Mouse (Mus musculus) lung, embryonic 16.5 days (tissue): Measurements from ENCODE around the gene Stambp. TPM values are rescaled to one million over a fixed set of nuclear protein-coding genes. Genes with fewer than 3 reads are reported as not detected.
A peak's percentile ranks its signal among the peaks of the same experiment; 100 is the strongest.

Source experiments
- ATAC-seq: fragments of 200-750 bp; cut with Nextera tagmentation; 2 replicates; pipeline ENCODE4 v1.8.0; 2017; ENCODE audit warnings: low read depth, mild to moderate bottlenecking, moderate library complexity
- H3K27ac ChIP-seq: fragments of 300-500 bp; sonication (generic); 2 replicates; pipeline ENCODE4 v1.5.1; 2014; ENCODE audit warnings: mild to moderate bottlenecking, control low read depth, low read length
- H3K27me3 ChIP-seq: fragments of 300-500 bp; sonication (generic); 2 replicates; pipeline ENCODE4 v1.6.1; 2014; ENCODE audit warnings: low read depth, low read length, mixed read lengths; ENCODE audit not compliant: control insufficient read depth, insufficient read depth
- H3K36me3 ChIP-seq: fragments of 300-500 bp; sonication (generic); 2 replicates; pipeline ENCODE4 v1.6.1; 2014; ENCODE audit warnings: low read length; ENCODE audit not compliant: control insufficient read depth, insufficient read depth
- H3K4me1 ChIP-seq: fragments of 300-500 bp; sonication (generic); replicated peaks from 2 replicates; pipeline ENCODE4 v1.6.1; 2014; ENCODE audit warnings: low read length, mixed read lengths; ENCODE audit not compliant: control insufficient read depth, insufficient read depth
- H3K4me2 ChIP-seq: fragments of 300-500 bp; sonication (generic); 2 replicates; pipeline ENCODE4 v1.6.1; 2014; ENCODE audit warnings: low read depth, low read length, control low read depth
- H3K4me3 ChIP-seq: fragments of 300-500 bp; sonication (generic); 2 replicates; pipeline ENCODE4 v1.5.1; 2014; ENCODE audit warnings: mild to moderate bottlenecking, low read length, control low read depth
- H3K9ac ChIP-seq: fragments of 300-500 bp; sonication (generic); 2 replicates; pipeline ENCODE4 v1.6.1; 2014; ENCODE audit warnings: low read length, control low read depth
- H3K9me3 ChIP-seq: fragments of 300-500 bp; sonication (generic); 2 replicates; pipeline ENCODE4 v1.6.1; 2016; ENCODE audit warnings: low read length; ENCODE audit not compliant: control insufficient read depth
- WGBS: fragments of 180-500 bp; shearing (Covaris S2); extraction: QIAGEN DNeasy Blood & Tissue Kit; methylation state at CpG from one replicate; pipeline ENCODE4 v1.1.7; 2014; 5-methylcytosine and 5-hydroxymethylcytosine counted together
- polyA plus RNA-seq: library from polyadenylated mRNA; unstranded; fragments of >200 nt; fragmentation: Nextera tagmentation; extraction: Ambion mirVana; gene quantifications from 2 replicates; pipeline ENCODE4 v1.2.1, GENCODE M21; 2015

Gene Stambp
- polyA plus RNA-seq, 1 experiment from 2014 or later = 25.8 TPM

- no peak for ATAC-seq
- Histone ChIP-seq H3K27ac (no peak overlapping the region), H3K9me3 (no peaks in the 10 kb centered on the region), H3K4me3 (no peak overlapping the region), H3K4me1 (peaks cover 20% of the 10 kb centered on the region), H3K4me2 (no peak overlapping the region), H3K27me3 (no peaks in the 10 kb centered on the region), H3K9ac (no peak overlapping the region), H3K36me3 (peaks cover 4% of the 10 kb centered on the region; the same call in 1 of the 2 replicates)
- WGBS = 61% methylated on average over 3 of the region's 3 CpGs
These were observed 72.1 kb downstream of the Stambp start for GRCm38 (mm10) chr6:83500462-83500861.

GRCm38 (mm10) chr6:83499078-83499477 lies 73.5 kb downstream of the Stambp start:
- H3K4me1 ChIP-seq = peaks cover 20% of the 10 kb centered on the region
- WGBS = 88% methylated on average over 10 of the region's 10 CpGs
- ATAC-seq = no peak
- no peaks in the 10 kb centered on the region for H3K27me3 ChIP-seq
- H3K9ac ChIP-seq = no peak overlapping the region
- H3K4me2 ChIP-seq = no peak overlapping the region
- H3K4me3 ChIP-seq = no peak overlapping the region
- peaks cover 4% of the 10 kb centered on the region; the same call in 1 of the 2 replicates for H3K36me3 ChIP-seq
- H3K27ac ChIP-seq = no peak overlapping the region
- no peaks in the 10 kb centered on the region for H3K9me3 ChIP-seq

GRCm38 (mm10) chr6:83496753-83497710 lies 75.5 kb downstream of the Stambp start:
- Histone ChIP-seq H3K9ac (0 out of 2 replicates have a peak overlapping the region, but pooled peaks have one; percentile 31), H3K27me3 (no peaks in the 10 kb centered on the region), H3K36me3 (peaks cover 6% of the 10 kb centered on the region), H3K4me1 (peaks cover 20% of the 10 kb centered on the region), H3K4me3 (no peak overlapping the region), H3K9me3 (no peaks in the 10 kb centered on the region), H3K4me2 (no peak overlapping the region), H3K27ac (peak overlapping the region; percentile 69)
- peak; percentile 47; the same call in 1 of the 2 replicates for ATAC-seq
- 66% methylated on average over 22 of the region's 22 CpGs for WGBS

- Histone ChIP-seq H3K4me2 (no peak overlapping the region), H3K9ac (no peak overlapping the region), H3K27ac (peak overlapping the region; percentile 69), H3K9me3 (no peaks in the 10 kb centered on the region), H3K4me1 (peaks cover 20% of the 10 kb centered on the region), H3K36me3 (peaks cover 6% of the 10 kb centered on the region), H3K27me3 (no peaks in the 10 kb centered on the region), H3K4me3 (no peak overlapping the region)
- ATAC-seq = peak; percentile 89
- 66% methylated on average over 9 of the region's 9 CpGs for WGBS
These were observed 76.3 kb downstream of the Stambp start for GRCm38 (mm10) chr6:83496009-83496752.

Other genes with a start within 250 kb of the Stambp start
- 26.0 and 27.4 TPM in 2 replicates for gene Mthfd2, start 246.8 kb downstream of the Stambp start, polyA plus RNA-seq
- 72.6 and 72.7 TPM in 2 replicates for gene Mob1a, start 246.7 kb downstream of the Stambp start, polyA plus RNA-seq
- gene Bola3, start 223.6 kb downstream of the Stambp start, polyA plus RNA-seq = 132 and 133 TPM in 2 replicates
- gene Tet3, start 113.6 kb downstream of the Stambp start, polyA plus RNA-seq = 43.8 and 47.1 TPM in 2 replicates
- gene Dguok, start 65.8 kb downstream of the Stambp start, polyA plus RNA-seq = 78.3 and 87.0 TPM in 2 replicates
- gene Actg2, start 36.5 kb downstream of the Stambp start, polyA plus RNA-seq = 123 and 128 TPM in 2 replicates
- 0.08 and 0.35 TPM in 2 replicates for gene Clec4f, start 83.5 kb upstream of the Stambp start, polyA plus RNA-seq
- not detected in 2 replicates for gene Cd207, start 105.1 kb upstream of the Stambp start, polyA plus RNA-seq
- gene Vax2, start 138.5 kb upstream of the Stambp start, polyA plus RNA-seq = not detected in 2 replicates
- 1.4 TPM in 2 replicates for gene Atp6v1b1, start 170.3 kb upstream of the Stambp start, polyA plus RNA-seq
- 0.14 TPM in 1 of 2 replicates, not detected in the other for gene Ankrd53, start 189.9 kb upstream of the Stambp start, polyA plus RNA-seq
- gene Tex261, start 203.1 kb upstream of the Stambp start, polyA plus RNA-seq = 86.3 and 105 TPM in 2 replicates
- 58.3 and 63.5 TPM in 2 replicates for gene Nagk, start 222.3 kb upstream of the Stambp start, polyA plus RNA-seq